Mouse (Mus musculus) myocyte (in vitro differentiated cells): ENCODE measurements at regions not wholly inside any gene's neighbourhood (a gene's known extent, or its start where the extent isn't known, plus 50 kb on each side); places are given as distances from the start of the nearest gene placed in this dataset.

ENCODE experiments used
- CEBPB ChIP-seq: IDR thresholded peaks from 2 replicates; pipeline ENCODE4 v1.6.1; 2011; ENCODE audit warnings: mild to moderate bottlenecking, moderate library complexity; ENCODE audit not compliant: poor library complexity, insufficient read depth, severe bottlenecking
- E2F4 ChIP-seq: IDR thresholded peaks from one replicate; pipeline ENCODE4 v1.6.1; 2011; ENCODE audit warnings: mild to moderate bottlenecking, control low read depth, moderate library complexity; ENCODE audit not compliant: insufficient read depth
- MYOG ChIP-seq, 3 experiments: IDR thresholded peaks; one replicate each; pipeline ENCODE4 v1.6.1; 2011; ENCODE audit warnings: control low read depth in 2 of 3, low read depth in 2 of 3, mild to moderate bottlenecking in 2 of 3; ENCODE audit not compliant: insufficient read length in 2 of 3, control insufficient read depth in 1 of 3, insufficient read depth in 1 of 3
- POLR2A ChIP-seq: IDR thresholded peaks from one replicate; pipeline ENCODE4 v1.6.1; 2011; ENCODE audit warnings: low read depth, mild to moderate bottlenecking, control low read depth, moderate library complexity; ENCODE audit not compliant: insufficient read length
- USF1 ChIP-seq: IDR thresholded peaks from one replicate; pipeline ENCODE4 v1.6.1; 2011; ENCODE audit warnings: low read depth, mild to moderate bottlenecking, control low read depth, moderate library complexity

- no peak for TF ChIP-seq POLR2A
- TF ChIP-seq E2F4 = no peak
- TF ChIP-seq USF1 = no peak
- TF ChIP-seq MYOG (IDR thresholded peaks at IDR 0.05; ENCODE audit: control insufficient read depth in 1 of 3, insufficient read depth in 1 of 3, insufficient read length in 2 of 3, low read depth in 2 of 3) = no peak
- no peak for TF ChIP-seq CEBPB
These were observed 156.3 kb downstream of the Grm4 start for GRCm38 (mm10) chr17:27364899-27365298.
